Mouse (Mus musculus): ENCODE measurements at regions not wholly inside any gene's neighbourhood (a gene's known extent, or its start where the extent isn't known, plus 50 kb on each side); places are given as distances from the start of the nearest gene placed in this dataset.

DNA sequence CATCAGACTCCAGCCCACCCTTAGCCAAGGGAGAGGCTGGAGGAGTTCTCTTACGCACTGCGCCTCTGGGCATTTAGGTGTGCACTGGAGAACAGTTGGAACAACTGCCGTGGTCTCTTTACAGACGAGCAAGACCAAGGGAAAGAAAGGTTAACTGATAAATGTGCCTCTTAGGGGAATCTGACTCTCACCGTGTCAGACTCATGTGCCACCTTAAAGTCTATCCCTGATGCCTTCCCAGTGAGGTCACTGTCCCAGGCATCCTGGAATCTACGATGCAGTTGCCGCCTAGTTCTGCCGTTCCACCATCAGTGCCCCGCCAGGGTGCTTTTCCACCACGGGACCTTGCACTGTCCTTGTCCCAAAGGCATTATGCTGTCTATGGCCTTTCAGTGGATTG, 339.7 kb upstream of the Adgrl2 start:
- TF ChIP-seq POLR2A (IDR thresholded peaks at IDR 0.05; ENCODE audit: control insufficient read depth, extremely low read depth, insufficient read depth, low read length, poor library complexity) (no peak), CTCF (IDR thresholded peaks at IDR 0.05; ENCODE audit: borderline replicate concordance, control insufficient read depth, extremely low read depth, insufficient read depth, low read length, poor library complexity) (no peak)

Measured in thymus, adult 2 months (tissue).